Mouse (Mus musculus) hindbrain, embryonic 14.5 days (tissue): ENCODE measurements at regions not wholly inside any gene's neighbourhood (a gene's known extent, or its start where the extent isn't known, plus 50 kb on each side); places are given as distances from the start of the nearest gene placed in this dataset.

Experiments used
- ATAC-seq: fragments of 200-750 bp; cut with Nextera tagmentation; 2 replicates; pipeline ENCODE4 v1.8.0; 2017; ENCODE audit warnings: moderate number of reproducible peaks, mild to moderate bottlenecking, moderate TSS enrichment, moderate library complexity; ENCODE audit not compliant: low FRiP score
- DNase-seq: peaks from one replicate; pipeline ENCODE4 v3.0.0-alpha.2; 2015; ENCODE audit warnings: low spot score
- H3K27ac ChIP-seq: fragments of 300-500 bp; sonication (generic); 2 replicates; pipeline ENCODE4 v1.5.1; 2014; ENCODE audit warnings: mild to moderate bottlenecking, moderate library complexity
- H3K27me3 ChIP-seq: fragments of 300-500 bp; sonication (generic); 2 replicates; pipeline ENCODE4 v1.6.1; 2014; ENCODE audit warnings: mild to moderate bottlenecking, low read length, mixed read lengths; ENCODE audit not compliant: control insufficient read depth, insufficient read depth
- H3K36me3 ChIP-seq: fragments of 300-500 bp; sonication (generic); replicated peaks from 2 replicates; pipeline ENCODE4 v1.6.1; 2014; ENCODE audit not compliant: control insufficient read depth, insufficient read depth
- H3K4me1 ChIP-seq: fragments of 300-500 bp; sonication (generic); replicated peaks from 2 replicates; pipeline ENCODE4 v1.6.1; 2014; ENCODE audit warnings: antibody characterized with exemption, low read length, mixed read lengths; ENCODE audit not compliant: control insufficient read depth, insufficient read depth
- H3K4me2 ChIP-seq: fragments of 300-500 bp; sonication (generic); replicated peaks from 2 replicates; pipeline ENCODE4 v1.6.1; 2014; ENCODE audit warnings: mild to moderate bottlenecking, moderate library complexity
- H3K4me3 ChIP-seq: fragments of 300-500 bp; sonication (generic); replicated peaks from 2 replicates; pipeline ENCODE4 v1.5.1; 2014; ENCODE audit warnings: mild to moderate bottlenecking, low read length
- H3K9ac ChIP-seq: fragments of 300-500 bp; sonication (generic); 2 replicates; pipeline ENCODE4 v1.6.1; 2014
- H3K9me3 ChIP-seq: fragments of 300-500 bp; sonication (generic); 2 replicates; pipeline ENCODE4 v1.6.1; 2016; ENCODE audit warnings: low read length; ENCODE audit not compliant: control insufficient read depth
- WGBS: fragments of 180-500 bp; shearing (Covaris S2); extraction: QIAGEN DNeasy Blood & Tissue Kit; methylation state at CpG from one replicate; pipeline ENCODE4 v1.1.7; 2014; 5-methylcytosine and 5-hydroxymethylcytosine counted together

DNA sequence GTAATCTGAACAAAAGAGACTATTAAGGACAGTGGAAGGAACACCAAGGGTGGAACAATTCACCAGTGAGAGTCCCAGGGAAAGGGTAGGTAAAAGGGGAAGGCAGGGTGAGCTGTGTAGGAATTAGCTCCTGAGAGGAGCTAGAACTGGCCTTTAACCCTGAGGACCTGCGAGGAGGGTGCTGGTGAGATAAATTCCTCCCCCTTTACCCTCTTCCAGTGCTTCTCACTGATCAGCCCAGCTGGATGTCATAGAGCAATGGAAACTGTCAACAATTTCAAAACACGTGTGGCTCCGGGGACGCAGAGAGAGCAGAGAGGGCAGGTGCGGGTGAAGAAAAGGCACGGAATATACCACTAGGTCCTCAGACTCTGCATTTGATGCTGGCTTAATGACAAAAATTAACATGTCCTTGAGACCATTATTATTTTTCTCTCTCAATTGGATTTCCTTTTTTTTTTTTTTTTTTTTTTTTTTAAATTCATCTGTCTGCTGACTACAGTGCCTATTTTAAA lies 107.7 kb upstream of the Spats2l start:
- no peak for ATAC-seq

DNA sequence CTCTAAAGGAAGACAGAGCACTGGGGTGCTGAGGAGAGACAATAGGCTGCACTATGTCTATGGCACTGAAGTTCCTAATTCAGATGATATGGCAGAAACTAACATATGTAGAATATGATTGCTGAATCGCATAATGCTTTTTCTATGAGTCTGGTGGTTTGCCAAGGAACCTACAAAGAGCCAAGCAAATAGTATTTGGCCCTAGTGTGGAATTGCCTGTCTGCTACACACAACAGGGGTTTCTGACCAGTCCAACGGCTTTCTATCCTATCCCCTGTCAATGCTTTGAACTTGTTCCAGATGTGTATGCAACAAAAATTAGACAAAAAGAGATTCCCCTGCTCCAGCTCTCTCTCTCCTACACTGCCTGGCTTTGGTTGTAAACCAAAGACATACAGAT lies 100.5 kb upstream of the Spats2l start:
- H3K4me3 ChIP-seq: no peak overlapping the region
- peaks cover 14% of the 10 kb centered on the region for H3K4me1 ChIP-seq
- no peaks in the 10 kb centered on the region for H3K27me3 ChIP-seq
- H3K27ac ChIP-seq: peak overlapping the region; percentile 64
- ATAC-seq: no peak
- no peak for DNase-seq
- no peaks in the 10 kb centered on the region for H3K9me3 ChIP-seq
- H3K9ac ChIP-seq: no peak overlapping the region
- no peak overlapping the region for H3K4me2 ChIP-seq
- 62% methylated on average over 2 of the region's 2 CpGs for WGBS
- no peaks in the 10 kb centered on the region for H3K36me3 ChIP-seq

More for the DNA sequence above, 107.7 kb upstream of the Spats2l start:
- Histone ChIP-seq H3K27ac (no peak overlapping the region), H3K4me1 (no peaks in the 10 kb centered on the region), H3K9me3 (no peaks in the 10 kb centered on the region), H3K27me3 (no peaks in the 10 kb centered on the region), H3K4me3 (no peak overlapping the region), H3K4me2 (no peak overlapping the region), H3K9ac (no peak overlapping the region), H3K36me3 (no peaks in the 10 kb centered on the region)
- DNase-seq: no peak
- 62% methylated on average over 6 of the region's 6 CpGs for WGBS

DNA sequence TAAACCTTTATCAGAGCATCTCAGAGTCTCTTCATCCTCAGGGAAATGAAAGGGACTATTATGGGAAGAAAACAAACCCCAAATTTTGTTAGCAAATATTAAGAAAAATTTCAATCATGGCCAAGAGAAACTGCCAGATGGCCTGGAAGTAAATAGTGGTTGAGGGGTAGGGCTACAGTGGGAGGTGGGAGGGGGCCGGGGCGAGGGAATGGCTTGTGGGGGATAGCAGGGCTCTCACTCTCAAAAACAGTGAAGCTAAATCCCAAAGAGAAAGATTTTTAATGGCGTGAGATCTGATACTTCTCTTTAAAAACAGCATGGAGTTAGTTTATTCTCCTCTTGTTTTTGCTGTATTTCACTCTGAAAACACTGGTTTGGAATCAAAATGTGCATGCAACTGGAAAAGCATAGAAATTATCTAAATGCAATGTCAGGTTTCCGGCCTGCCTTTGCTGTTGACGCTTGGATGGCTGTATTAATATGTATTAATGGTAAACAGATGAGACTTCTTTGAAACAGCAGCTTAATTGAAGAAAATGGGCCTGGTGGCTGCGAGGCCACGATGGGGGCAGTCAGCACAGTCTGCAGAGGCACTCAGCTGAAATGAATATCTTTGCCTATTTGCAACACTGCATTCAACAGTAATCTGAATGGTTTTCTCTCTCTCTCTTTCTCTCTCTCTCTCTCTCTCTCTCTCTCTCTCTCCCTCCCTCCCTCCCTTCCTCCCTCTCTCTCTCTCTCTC lies 99.8 kb upstream of the Spats2l start:
- peak; percentile 66; the same call in 1 of the 2 replicates for ATAC-seq
- DNase-seq: peak; percentile 40
- Histone ChIP-seq H3K9me3 (no peaks in the 10 kb centered on the region), H3K4me3 (no peak overlapping the region), H3K27me3 (no peaks in the 10 kb centered on the region), H3K27ac (peak overlapping the region; percentile 64), H3K36me3 (no peaks in the 10 kb centered on the region), H3K4me1 (peaks cover 14% of the 10 kb centered on the region), H3K4me2 (no peak overlapping the region), H3K9ac (no peak overlapping the region)
- 27% methylated on average over 7 of the region's 7 CpGs for WGBS

DNA sequence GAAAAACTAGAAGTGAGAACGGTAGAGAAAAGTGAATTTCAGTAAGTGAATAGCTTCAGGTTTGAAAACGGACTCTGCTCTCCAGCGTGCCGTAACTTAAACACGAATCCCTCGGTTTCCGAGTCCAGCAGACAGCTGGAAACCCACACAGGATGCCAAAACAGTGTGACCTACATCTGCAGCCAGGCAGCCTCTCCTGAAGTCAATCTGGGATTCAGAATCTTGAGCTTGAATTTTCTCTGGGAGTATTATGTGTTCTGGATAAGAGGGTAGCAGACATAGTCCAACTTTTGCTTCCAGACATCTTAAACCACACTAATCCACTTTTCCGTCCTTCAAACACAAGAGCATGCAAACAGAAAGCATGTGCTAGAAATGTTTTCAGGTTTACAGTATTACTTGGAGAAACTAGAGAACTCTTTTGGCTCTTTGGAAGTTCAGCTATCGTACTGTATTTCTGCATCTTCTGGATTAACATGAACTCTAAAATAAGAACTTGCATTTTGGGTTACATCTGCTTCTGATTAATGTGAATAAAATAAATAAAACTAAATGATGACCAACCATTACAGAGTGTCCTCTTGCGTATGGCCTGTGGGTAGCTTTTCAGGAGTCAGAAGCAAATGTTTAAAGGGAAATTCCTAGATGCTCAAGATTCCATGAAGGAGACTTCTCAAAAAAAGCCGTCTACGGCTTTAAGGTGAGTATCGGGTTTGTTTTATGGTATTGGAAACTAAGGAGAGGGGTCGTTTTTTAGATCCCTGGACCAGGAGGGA lies 89.4 kb upstream of the Spats2l start:
- Histone ChIP-seq H3K4me2 (no peak overlapping the region), H3K27me3 (no peaks in the 10 kb centered on the region), H3K27ac (no peak overlapping the region), H3K36me3 (no peaks in the 10 kb centered on the region), H3K9me3 (no peaks in the 10 kb centered on the region), H3K4me3 (no peak overlapping the region), H3K9ac (no peak overlapping the region), H3K4me1 (no peaks in the 10 kb centered on the region)
- DNase-seq (no peak), ATAC-seq (no peak)
- 87% methylated on average over 14 of the region's 14 CpGs for WGBS

DNA sequence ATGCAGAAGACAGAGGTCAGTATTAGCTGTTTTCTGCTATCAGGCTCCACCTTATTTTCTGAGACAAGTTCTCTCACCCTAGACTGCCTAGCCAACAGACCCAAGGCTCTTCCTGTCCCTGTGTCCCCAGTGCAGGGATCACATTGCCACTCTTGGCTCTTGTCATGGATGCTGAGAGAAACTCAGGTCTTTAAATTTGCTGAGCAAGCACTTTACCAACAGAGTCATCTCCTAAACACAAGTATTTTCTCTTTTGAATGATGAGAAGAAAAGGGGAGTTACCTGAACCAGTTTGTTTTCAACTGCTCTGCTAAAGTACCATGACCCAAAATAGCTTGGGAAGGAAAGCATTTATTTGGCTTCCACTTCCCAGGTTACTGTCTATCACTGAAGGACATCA lies 84.7 kb upstream of the Spats2l start:
- Histone ChIP-seq H3K4me2 (no peak overlapping the region), H3K27me3 (no peaks in the 10 kb centered on the region), H3K9me3 (no peaks in the 10 kb centered on the region), H3K36me3 (no peaks in the 10 kb centered on the region), H3K27ac (no peak overlapping the region), H3K4me3 (no peak overlapping the region), H3K4me1 (no peaks in the 10 kb centered on the region), H3K9ac (no peak overlapping the region)
- ATAC-seq (no peak), DNase-seq (no peak)

DNA sequence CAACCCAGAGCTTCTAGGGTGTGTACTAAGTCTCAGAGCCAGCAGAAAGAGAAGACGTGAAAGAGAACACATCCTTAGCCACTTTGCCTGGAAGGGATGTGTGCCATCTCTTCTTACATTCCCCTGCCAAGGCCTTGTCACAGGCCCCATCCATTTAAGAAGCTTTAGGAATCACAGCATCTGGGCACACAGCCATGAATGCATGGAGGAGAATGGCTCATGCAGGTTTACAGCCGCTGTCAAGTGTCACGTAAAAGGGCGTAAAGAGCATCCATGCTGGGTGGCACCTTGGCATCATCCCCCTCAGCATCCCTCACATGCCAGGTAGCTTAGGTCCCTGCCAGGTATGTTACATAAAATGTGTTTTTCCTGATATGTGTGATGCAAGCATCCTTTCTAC lies 66.1 kb upstream of the Spats2l start:
- Histone ChIP-seq H3K27ac (no peak overlapping the region), H3K4me3 (no peak overlapping the region), H3K27me3 (no peaks in the 10 kb centered on the region), H3K4me2 (no peak overlapping the region), H3K9ac (no peak overlapping the region), H3K36me3 (no peaks in the 10 kb centered on the region), H3K4me1 (no peaks in the 10 kb centered on the region), H3K9me3 (no peaks in the 10 kb centered on the region)
- ATAC-seq (no peak), DNase-seq (peak; percentile 34)
- 82% methylated on average over 4 of the region's 4 CpGs for WGBS

DNA sequence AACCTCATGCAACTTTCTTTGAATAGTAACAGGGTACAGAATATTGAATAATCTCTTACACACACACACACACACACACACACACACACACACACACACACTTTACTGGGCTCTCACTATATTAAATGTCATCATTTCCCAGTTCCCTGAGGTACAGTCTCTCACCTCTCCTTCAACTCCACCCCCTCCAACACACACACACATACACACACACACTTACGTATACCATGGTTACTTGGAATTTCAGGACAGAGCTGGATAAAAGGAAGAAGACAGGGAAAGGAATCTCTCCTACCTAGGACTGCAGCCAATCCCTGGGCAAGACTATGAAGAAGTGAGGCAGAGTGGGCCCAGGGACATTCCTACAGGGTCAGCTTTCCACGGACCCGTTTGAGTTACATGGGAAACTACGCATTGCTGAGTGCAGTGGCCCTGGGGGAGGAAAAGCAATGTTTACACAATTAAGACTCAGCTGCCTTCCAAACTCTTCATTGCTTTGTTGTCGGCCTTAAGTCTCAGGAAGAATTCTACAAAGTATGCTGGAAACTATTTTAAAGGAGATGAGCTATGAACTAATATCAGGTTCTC lies 61.0 kb upstream of the Spats2l start:
- H3K36me3 ChIP-seq: no peaks in the 10 kb centered on the region
- ATAC-seq (no peak), DNase-seq (no peak)
- no peaks in the 10 kb centered on the region for H3K4me1 ChIP-seq
- no peaks in the 10 kb centered on the region for H3K9me3 ChIP-seq
- no peak overlapping the region for H3K9ac ChIP-seq
- H3K4me3 ChIP-seq: no peak overlapping the region
- H3K27ac ChIP-seq: no peak overlapping the region
- WGBS: 82% methylated on average over 5 of the region's 5 CpGs
- H3K4me2 ChIP-seq: no peak overlapping the region
- H3K27me3 ChIP-seq: no peaks in the 10 kb centered on the region

DNA sequence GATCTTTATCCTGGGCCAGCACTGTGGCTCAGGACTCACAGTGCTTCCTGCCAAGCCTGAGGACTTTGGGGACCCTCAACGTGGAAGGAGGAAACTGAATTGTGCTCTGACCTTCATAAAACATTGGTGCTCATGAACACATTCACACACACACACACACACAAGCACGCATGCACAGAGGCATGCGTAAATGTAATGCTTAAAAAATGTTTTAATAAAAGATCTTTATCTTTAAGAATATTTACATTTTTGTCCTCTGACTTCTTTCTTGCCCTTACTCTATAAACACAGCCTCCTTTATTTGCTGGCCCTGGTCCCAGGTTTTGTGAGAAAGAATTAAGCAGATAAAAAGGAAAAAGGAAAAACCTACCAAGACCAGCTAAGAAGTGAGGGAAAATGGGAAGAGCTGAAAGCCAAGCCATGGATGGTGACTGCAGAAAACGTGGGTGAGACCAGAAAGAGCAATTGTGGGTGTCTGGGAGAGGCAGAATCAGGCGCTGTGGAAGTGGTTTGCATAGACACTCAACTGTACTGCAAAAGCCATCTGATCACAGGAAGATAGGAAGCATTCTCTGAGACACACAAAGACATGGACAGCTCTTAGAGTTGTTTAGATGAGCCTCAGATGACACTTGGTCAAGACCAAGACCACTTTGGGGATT lies 56.7 kb upstream of the Spats2l start:
- H3K4me2 ChIP-seq: no peak overlapping the region
- no peak for DNase-seq
- H3K9me3 ChIP-seq: no peaks in the 10 kb centered on the region
- no peak overlapping the region for H3K27ac ChIP-seq
- no peak for ATAC-seq
- no peaks in the 10 kb centered on the region for H3K36me3 ChIP-seq
- WGBS: 80% methylated on average over 5 of the region's 5 CpGs
- no peak overlapping the region for H3K9ac ChIP-seq
- no peaks in the 10 kb centered on the region for H3K4me1 ChIP-seq
- no peak overlapping the region for H3K4me3 ChIP-seq
- H3K27me3 ChIP-seq: no peaks in the 10 kb centered on the region

DNA sequence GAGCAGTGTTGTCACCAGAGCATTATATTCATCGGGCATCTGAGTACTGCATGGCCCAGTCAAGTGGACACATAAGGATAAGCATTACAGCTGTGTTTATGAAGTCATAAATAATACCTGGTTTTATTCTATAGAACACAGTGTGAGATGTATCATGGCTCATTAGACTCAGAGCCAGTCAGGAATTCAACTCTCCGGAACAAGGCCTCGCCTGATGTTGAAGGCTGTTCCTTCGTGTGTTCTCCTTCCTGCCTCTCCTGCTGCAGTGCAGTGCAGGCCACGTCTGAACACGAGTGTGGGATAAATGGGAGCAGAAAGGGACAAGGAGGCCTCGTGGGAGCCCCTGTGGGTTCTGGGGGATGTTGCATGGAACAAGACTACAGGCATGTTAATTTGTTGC lies 55.6 kb upstream of the Spats2l start:
- WGBS: 73% methylated on average over 7 of the region's 7 CpGs
- no peak for DNase-seq
- H3K27me3 ChIP-seq: no peaks in the 10 kb centered on the region
- H3K27ac ChIP-seq: no peak overlapping the region
- no peak overlapping the region for H3K4me3 ChIP-seq
- H3K4me2 ChIP-seq: no peak overlapping the region
- H3K9ac ChIP-seq: no peak overlapping the region
- H3K9me3 ChIP-seq: no peaks in the 10 kb centered on the region
- no peak for ATAC-seq
- H3K36me3 ChIP-seq: no peaks in the 10 kb centered on the region
- H3K4me1 ChIP-seq: no peaks in the 10 kb centered on the region
